Mouse (Mus musculus): ENCODE results near the gene Cyp3a13.
"Not testable (repeated sequence)": the region's sequence is repeated elsewhere in the genome, so short reads cannot be mapped to it uniquely, and the experiment has no call there.

DNA sequence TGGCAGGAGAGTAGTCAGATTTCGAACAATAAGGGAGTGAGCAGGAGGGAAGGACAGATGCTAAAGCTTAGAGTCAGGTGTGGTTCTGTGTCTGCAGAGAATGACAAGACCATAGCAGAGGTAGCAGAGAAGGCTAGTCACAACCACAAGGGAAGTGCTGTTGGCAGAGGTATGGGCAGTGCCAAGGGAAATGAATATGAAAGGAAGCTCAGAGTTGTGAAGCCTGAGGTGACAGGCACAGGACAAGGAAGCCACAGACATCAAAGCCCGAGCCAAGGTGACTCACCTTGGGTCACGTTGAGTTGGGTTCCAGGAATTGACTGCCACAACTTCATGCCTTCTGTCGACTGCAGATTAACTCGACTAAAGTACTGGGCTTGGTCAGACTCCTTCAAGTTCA is 64.5 kb downstream of the Cyp3a13 start:
- not testable (repeated sequence) for TF ChIP-seq CTCF (IDR thresholded peaks at IDR 0.05; ENCODE audit: borderline replicate concordance, insufficient read depth, low read length); POLR2A (IDR thresholded peaks at IDR 0.05; ENCODE audit: low read depth, low read length)

Data from embryonic fibroblast, embryonic 13.5 days (primary cell).